Mouse (Mus musculus) retina, adult 2 months (tissue): ENCODE results near the gene Zfp949.

Experiments used
- DNase-seq: peaks from one replicate; pipeline ENCODE4 v3.0.0-alpha.2; 2012; ENCODE audit warnings: low read depth, low spot score

Zfp949 gene

DNA sequence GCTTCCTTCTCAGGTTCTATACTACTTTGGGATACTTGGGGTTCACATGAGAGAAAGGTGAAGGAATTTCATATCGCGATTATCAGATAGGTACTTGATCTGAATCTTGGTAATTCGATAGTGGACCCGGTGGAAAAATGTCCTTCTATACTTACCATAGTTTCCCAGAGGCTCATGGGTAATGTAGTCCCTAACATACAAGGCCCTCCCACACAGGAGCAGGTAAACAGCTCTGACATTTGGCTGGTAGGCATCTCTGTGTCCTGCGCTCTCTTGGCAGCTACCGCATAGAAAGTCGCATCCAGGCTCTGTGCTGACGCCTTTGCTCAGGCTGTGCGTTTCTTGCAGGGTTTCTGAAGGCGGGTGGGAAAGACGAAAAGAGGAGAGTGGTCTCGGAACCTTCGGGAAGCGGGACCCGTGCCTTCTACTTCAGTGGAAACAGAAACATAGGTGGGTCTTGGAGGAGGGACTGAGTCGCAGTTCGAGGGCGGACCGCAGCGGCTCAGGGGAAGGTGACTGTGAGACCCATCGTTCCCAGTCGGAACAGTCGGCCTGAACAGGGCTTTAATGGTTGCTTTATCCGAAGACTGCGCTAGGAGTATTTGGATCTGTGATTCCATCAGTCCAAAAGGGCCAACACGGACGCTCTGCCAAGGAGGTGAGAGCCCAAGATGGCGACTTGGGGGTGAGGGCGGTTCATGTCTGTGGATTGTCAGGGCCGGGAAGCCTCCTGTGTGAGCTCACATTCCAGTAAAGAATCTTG lies at the start of gene Zfp949:
Gene Zfp949, plus strand, starts transcription at position 170 of the 763 bp plus-strand sequence.
- DNase-seq: peak; percentile 87

DNA sequence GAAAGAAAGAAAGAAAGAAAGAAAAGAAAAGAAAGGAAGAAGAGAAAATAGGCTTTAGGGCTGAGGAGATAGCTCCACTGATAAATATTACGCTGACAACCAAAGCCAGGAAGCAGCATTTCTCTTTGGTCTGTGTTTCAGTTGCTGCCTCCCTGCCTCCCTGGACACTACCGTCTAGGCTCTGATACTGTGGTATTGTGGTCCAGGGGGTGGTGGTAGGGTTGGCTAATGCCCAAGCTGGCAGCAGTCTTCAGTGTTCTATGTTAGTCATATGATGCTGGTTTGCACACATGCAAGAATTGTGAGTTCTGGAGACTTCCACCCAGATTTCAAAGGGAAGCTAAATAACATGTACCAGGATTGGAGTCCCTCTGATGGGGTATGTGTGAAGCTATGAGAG lies 47.7 kb upstream of the Zfp949 start:
- DNase-seq: no peak

DNA sequence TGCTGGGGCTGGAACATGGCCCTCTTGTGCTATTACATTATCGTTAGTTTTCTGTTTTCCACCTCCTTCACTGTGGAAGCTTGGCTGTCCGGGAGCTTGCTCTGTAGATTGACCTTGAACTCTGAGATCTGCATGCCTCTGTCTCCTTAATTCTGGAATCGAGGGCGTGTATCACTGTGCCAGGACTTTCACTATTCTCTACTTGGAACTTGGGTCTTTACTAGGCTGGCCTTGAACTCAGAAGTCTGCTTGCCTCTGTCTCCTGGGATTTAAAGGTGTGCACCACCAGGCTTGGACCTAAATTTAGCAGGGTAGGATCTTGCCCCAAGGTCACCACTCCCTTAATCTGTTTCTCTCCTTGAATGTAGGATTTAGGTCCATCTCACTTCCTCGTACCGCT lies 46.0 kb upstream of the Zfp949 start:
- no peak for DNase-seq

DNA sequence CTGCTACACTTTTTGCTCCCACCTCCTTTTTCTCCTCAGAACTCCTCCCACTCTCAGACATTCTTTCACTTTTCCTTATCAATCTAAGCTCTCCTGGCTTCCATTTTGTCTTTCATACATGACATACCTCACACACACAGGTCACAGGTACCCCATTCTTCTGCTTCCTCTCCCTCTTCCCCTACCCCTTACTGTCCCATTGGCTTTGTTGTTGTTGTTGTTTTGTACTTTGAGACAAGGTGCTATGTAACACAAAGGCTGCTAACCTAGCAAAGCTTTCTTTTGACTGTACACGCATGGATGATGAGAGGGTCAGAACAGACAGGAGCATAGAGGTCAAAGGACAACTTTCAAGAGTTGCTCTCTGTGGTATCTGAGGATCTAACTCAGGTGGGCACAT lies 32.3 kb upstream of the Zfp949 start:
- DNase-seq: no peak

DNA sequence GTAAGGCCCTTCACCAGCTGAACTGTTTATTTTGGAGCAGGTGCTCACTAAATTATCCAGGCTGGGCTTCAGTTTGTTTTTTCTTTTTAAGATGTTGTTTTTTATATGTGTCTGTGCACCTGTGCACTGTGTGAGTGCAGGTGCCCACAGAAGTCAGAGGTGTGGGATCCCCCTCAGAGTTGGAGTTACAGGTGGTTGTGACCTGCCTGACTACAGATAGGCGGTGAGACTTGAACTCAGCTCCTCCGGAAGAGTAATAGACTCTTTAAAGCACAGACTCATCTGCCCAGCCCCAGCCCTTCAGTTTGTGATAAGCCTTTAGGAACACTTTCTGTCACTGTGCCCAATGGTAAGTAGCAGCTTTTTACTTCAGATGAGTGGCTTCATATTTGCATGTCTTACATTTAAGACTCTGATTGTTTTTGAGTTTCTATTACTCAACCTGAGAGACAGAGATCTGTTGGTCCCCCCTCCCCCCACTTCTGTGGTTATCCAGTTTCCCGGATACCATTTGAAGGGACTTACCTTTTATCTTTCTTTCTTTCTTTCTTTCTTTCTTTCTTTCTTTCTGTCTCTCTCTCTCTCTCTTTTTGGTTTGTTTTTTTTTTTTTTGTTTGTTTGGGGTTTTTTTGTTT lies 31.3 kb upstream of the Zfp949 start:
- DNase-seq: no peak

DNA sequence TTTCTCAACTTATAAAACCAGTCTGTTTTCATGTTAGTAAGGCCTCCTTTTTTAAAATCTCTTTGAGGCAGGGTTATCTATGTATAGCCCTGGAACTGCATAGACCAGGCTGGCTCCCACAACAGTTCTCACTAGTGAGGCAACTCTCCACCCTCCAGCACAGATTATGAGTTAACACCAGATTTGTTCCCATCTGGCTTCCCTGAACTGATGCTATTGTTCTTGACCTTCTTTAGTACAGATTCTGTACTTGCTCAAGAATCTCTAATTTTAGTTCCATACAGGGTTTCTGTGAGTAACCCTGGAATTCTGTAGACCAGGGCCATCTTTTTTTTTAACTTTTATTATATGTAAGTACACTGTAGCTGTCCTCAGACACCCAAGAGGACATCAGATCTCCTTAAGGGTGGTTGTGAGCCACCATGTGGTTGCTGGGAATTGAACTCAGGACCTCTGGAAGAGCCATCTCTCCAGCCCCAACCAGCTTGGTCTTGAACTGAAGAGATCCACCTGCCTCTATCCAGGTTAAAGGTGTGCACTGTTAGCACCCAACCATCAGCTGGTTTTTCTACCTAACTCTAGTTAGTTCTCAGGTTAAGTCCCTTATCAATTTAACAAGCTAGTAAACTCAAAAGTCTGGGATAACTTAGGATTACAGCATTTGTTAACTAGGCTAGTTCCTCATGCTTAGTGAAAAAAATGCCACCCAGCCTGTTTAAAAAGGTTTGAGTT lies 28.3 kb upstream of the Zfp949 start:
- DNase-seq: no peak

DNA sequence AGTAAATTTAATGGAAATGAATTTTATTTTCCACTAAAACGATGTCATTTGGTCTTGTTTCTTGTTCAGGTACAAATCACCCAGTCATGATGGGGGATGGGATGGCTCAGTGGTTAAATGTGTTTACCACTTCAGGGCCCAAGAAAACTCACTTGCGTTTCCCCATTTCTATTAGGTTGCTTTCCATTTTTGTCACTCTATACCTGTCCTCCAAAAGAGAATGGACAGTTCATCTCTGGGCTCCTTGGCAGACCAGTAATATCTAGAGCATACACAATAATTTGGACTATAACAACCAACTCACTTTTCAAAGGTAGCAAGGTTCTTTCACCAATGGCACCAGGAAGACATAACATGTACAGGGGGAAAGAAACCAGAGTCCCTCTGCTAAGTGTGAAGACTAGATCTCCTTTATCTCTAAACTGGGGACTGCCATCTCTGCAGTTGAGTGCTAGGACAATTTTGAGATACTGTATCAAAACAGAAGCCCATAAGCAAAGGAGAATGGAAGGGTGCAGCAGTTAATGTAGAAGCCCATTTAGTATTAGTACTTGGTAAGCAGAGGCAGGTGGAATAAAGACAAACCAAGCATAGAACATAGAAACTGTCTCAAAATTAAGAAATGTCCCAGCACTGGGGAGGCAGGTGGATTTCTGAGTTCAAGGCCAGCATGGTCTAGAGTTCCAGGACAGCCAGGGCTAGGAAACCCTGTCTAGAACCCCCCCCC lies 27.5 kb upstream of the Zfp949 start:
- no peak for DNase-seq

DNA sequence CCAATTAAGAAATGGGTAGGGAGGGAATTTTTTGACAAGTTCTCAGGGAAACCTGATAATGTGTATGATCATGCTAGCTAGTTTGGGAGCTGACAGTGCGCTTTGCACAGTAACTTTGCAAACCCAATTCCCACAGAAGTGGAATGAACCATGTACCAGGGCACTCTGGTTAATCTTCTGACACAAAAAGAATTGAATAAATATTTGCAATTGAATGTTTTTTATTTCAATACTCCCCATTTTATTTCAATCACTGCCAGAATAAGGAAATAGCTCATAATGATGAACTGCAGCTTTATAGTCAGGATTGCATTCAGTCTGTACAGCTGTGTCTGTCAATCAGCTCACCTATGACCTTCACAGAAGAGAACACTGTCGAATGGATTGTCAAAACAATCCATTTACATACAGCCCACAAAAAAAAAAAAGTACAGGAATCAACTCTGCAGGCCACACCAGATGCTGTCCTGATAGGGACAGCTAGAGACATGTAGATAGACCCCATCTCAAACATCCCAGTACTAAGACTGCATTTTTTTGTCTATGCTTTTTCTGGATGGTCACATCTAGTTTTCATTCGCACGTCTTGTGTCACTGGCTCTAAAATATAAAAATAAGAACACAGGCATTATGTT lies 26.9 kb upstream of the Zfp949 start:
- DNase-seq: no peak

DNA sequence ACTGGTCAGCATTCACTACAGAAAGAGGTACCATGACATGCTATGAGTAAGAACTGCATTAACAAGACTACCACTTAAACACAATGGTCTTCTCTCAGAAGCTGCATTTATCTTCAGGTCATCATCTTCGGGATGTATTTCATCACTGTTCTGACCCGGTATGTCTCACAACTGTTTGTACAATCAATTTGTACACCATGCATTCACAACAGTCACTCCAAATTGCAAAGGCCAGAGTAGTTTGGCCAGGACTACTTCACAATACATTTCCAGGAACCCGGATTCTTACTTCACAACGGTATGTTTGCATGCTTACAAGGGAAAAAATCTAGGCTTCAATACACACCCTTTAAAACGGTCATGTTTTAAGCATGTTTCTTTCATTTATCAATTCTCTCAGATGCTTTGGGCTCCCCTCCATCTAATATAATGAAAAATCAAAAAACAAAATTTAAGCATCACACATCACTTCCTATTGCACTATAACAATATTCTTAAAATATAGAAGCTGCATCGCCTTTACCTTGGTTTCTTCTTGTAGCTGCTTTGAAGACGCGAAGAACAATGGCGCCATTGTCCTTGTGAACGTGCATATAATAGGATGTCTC lies 25.8 kb upstream of the Zfp949 start:
- no peak for DNase-seq

DNA sequence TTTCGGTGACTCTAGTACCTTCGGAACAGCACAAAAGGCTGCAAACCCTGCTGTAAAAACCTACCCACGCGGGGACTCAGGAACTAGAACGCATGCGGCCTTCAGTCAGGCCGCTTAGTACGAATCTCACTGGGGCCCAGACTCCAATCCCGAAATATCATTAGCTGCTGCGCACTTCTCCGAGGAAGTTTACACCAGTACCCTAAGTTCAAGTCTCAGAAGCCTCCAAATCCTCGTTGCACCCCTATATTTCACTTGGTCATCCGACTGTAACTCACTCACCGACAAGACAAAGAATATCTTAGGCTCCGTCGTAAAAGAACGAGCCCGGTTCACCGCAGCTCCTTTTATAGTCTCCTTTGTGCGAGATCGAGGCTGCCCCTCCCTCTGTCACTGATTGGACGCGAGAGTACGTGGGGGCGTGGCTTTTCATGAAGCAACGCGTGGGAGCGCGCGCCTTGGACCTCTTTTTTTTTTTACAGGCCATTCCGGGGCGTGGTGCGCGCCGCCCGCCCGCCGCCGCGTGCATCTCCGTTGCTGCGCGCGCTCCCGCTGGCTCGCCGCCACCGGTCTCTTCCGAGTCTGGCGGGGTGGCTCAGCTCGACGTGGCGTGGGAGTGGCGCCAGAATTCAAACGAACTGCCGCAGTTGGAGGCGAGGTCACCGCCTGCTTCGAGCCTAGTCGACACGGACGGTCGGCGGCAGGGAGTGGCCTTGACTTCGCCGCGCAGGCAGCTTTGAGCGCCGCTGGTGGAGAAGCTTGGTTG lies 25.1 kb upstream of the Zfp949 start:
- DNase-seq: peak; percentile 96

DNA sequence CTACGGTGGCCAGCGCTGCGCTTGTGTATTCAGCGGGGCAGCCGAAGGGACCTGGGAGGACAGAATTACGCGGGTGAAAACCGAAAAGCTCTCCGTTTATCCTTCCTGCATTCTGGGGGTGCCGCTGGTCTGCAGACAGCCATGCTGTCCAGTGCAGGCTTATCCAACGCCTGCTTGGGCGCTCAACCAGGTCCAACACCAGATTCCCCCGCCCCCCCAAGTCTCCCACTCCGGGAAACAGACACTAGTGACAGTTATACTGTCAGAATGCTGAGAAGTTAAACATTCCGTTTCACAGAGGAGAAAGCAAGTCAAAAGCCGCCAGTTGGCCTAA lies 24.5 kb upstream of the Zfp949 start:
- no peak for DNase-seq

DNA sequence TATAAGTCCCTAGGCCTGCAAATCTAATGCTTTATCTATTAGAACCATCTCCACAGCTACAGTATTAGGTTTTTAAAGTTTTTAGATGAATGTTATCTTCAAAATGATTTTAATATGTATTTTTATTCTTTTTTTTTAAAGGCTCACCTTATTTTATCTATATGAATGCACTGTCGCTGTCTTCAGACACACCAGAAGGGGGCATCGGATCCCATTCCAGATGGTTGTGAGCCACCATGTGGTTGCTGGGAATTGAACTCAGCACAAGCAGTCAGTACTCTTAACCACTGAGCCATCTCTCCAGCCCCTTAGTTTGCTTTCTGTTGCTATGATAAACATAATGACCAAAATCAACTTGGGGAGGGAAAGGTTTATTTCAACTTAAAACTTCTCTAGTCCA lies 23.5 kb upstream of the Zfp949 start:
- no peak for DNase-seq

DNA sequence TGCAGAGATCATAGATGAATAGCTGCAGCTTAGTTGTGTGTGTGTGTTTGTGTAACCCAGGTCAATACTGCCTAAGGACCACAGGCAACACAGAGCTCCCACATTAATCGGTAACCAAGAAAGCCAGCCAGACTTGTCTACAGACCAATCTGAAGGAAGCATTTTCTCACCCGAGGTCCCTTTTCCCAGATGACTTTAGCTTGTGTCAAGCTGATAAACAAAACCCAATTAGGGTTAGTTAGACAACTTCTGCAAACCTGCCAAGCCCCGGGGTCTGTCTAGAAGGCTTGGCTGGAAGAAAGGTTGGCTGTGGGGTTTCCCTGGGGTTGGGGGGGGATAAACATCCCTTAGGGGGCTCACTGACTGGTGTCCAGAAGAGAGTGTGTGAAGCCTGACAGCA lies 23.0 kb upstream of the Zfp949 start:
- DNase-seq: no peak

DNA sequence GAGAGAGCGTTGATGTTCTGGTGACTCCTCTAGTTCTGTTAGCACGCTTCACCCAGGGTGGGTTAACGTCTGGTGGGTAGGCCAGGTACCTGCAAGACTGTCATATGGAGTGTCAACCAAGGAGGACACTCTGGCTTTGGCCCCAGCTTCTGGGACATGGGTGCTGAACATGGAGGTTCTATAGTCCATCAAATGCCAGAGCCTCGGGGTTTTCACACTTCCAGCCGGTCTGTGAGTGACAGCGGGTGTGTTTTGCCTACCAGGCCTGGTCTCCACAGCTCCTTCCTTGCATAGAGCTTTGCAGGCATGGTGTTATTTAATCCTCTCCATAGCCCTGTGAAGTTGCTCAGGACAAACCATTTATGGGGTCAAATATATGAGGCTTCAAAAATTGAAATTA lies 22.5 kb upstream of the Zfp949 start:
- no peak for DNase-seq

DNA sequence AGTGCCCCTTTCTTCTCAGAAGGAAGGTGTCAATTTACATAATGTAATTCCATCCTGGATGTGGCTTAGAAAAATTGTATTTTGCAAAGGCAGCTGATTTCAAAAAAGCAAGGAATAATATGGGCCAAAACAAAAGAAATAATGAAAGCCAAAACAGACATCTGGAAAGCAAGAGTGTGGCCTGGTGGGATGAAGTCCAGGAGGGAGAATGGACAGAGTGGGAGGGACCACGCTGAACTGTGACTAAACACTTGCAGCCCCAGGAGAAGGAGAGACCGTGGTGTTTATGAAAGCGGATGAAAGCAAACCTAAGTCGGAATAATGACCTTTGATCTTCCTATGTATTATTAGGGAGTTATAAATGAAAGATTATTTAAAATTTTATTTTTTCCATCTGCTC lies 19.9 kb upstream of the Zfp949 start:
- DNase-seq: no peak

DNA sequence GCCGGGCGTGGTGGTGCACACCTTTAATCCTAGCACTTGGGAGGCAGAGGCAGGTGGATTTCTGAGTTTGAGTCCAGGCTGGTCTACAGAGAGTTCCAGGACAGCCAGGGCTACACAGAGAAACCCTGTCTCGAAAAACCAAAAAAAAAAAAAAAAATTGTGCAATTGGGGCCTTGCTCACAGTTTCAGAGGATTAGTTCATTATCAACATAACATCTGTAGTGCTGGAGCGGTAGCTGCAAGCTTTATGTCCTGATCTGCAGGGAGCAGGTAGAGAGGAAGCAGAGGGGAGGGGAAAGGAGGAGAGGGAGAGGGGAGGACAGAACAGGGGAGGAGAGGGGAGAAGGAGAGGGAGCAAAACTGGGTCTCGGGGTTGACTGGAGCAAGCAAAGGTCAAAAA lies 19.1 kb upstream of the Zfp949 start:
- DNase-seq: no peak

DNA sequence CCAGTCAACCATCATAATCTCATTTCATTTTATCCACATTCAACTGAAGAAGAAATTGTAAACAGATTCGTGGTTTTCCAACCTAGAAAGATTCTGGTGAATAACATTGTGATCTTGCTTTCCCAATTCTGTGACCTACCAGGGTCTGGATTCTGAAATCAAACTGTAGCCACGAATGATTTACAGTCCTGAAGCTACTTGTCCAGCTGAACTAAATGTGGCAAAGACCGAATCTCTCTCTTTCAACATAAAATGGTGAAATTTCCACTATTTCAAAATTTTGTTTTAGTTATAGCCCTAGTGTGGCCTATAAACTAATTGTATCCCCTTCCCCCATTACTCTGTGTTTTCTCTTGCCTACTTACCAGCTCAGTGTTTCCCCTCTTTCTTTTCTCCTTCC lies 18.2 kb upstream of the Zfp949 start:
- no peak for DNase-seq

DNA sequence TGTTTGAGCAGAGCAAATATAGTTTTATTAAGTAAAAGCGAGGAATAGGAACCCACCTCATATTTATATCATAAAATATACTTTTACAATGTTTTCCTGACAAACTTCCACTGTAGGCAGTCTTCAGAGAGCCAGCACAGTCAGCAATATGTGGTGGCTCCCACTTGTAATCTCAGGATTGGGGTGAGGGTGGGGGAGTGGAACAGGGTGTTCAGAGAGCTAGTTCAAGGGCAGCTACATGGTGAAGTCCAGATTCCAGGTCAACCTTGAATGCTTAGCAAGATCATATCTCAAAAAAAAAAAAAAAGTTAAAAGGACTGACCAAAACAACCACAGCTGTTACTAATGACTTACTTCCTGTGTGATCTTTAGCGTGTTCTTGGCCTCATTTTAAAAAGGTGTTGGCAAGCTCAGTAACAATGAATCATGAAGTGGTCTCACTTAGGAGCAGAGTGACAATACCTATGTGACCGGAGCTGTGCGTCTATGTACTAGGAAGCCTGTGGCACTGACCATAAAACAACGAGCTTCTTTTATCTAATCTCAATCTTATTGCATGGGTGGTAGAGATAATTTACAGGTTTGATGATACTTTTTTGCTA lies 17.7 kb upstream of the Zfp949 start:
- no peak for DNase-seq

DNA sequence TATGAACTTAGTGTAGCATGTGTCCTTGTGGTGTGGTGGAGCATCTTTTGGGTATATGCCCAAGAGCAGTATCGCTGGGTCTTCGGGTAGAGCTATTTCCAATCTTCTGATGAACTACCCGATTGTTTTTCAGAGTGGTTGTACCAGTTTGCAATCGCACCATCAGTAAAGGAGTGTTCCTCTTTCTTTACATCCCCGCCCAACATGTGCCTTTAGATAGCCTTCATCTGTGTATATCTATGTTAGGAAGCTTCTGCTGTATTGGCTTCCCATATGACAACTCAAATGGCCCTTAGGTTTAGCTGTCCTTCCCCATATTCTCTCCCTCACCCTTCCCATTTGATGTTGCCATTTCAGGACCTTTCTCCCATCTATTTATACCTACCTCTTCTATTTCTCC lies 13.7 kb upstream of the Zfp949 start:
- no peak for DNase-seq

DNA sequence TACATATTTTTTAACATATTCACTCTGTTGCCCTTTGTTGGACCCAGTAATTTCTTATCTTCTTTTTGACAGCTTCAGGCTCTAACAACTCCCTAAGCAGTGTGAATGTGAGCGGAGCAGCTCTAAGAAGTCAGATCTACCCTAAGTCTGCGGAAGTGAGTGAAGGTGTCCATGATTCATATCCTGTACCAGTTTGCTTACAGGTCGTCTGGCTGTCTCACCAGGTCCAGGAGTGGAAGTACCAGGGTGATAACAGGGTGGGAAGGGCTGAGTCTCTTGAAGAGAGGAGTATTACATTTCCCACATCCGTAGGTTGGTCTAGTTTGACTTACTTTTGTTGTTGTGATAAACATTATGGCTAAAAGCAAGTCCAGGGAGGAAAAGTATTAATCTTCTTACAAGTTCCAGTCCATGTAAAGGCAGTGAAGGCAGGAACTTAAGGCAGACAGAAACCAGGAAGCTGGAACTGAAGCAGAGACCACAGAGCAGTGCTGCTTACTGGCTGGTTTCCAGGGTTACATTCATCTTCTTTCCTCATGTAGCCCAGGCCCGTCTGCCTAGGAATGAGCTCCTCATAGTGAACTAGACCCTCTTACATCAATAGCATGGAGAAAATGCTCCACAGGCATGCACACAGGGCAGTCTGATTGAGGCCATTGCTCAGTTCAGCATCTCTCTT lies 8.1 kb upstream of the Zfp949 start:
- no peak for DNase-seq
